Mouse (Mus musculus) forebrain, embryonic 16.5 days (tissue): ENCODE data around the gene Cul5. TPM values are rescaled to one million over a fixed set of nuclear protein-coding genes. Genes with fewer than 3 reads are reported as not detected.
A peak's percentile ranks its signal among the peaks of the same experiment; 100 is the strongest.

Source experiments
- ATAC-seq: fragments of 200-750 bp; cut with Nextera tagmentation; 2 replicates; pipeline ENCODE4 v1.8.0; 2017; ENCODE audit warnings: mild to moderate bottlenecking, moderate library complexity
- H3K27ac ChIP-seq: fragments of 300-500 bp; sonication (generic); 2 replicates; pipeline ENCODE4 v1.5.1; 2014; ENCODE audit warnings: low read length, control low read depth
- H3K27me3 ChIP-seq: fragments of 300-500 bp; sonication (generic); replicated peaks from 2 replicates; pipeline ENCODE4 v1.6.1; 2014; ENCODE audit warnings: low read length; ENCODE audit not compliant: control insufficient read depth, insufficient read depth
- H3K36me3 ChIP-seq: fragments of 300-500 bp; sonication (generic); 2 replicates; pipeline ENCODE4 v1.6.1; 2014; ENCODE audit not compliant: control insufficient read depth, insufficient read depth
- H3K4me1 ChIP-seq: fragments of 300-500 bp; sonication (generic); replicated peaks from 2 replicates; pipeline ENCODE4 v1.6.1; 2014; ENCODE audit warnings: low read length; ENCODE audit not compliant: control insufficient read depth, insufficient read depth
- H3K4me2 ChIP-seq: fragments of 300-500 bp; sonication (generic); 2 replicates; pipeline ENCODE4 v1.6.1; 2014; ENCODE audit warnings: mild to moderate bottlenecking, low read length, control low read depth
- H3K4me3 ChIP-seq: fragments of 300-500 bp; sonication (generic); replicated peaks from 2 replicates; pipeline ENCODE4 v1.5.1; 2014; ENCODE audit warnings: mild to moderate bottlenecking, low read length, control low read depth
- H3K9ac ChIP-seq: fragments of 300-500 bp; sonication (generic); replicated peaks from 2 replicates; pipeline ENCODE4 v1.6.1; 2014; ENCODE audit warnings: low read depth, low read length, control low read depth
- H3K9me3 ChIP-seq: fragments of 300-500 bp; sonication (generic); 2 replicates; pipeline ENCODE4 v1.6.1; 2016; ENCODE audit warnings: low read length; ENCODE audit not compliant: control insufficient read depth
- WGBS: fragments of 180-500 bp; shearing (Covaris S2); extraction: QIAGEN DNeasy Blood & Tissue Kit; methylation state at CpG from one replicate; pipeline ENCODE4 v1.1.7; 2014; 5-methylcytosine and 5-hydroxymethylcytosine counted together
- polyA plus RNA-seq: library from polyadenylated mRNA; unstranded; fragments of >200 nt; fragmentation: Nextera tagmentation; extraction: Ambion mirVana; gene quantifications from 2 replicates; pipeline ENCODE4 v1.2.1, GENCODE M21; 2015

Gene Cul5
- polyA plus RNA-seq: 41.4 and 44.1 TPM in 2 replicates

DNA sequence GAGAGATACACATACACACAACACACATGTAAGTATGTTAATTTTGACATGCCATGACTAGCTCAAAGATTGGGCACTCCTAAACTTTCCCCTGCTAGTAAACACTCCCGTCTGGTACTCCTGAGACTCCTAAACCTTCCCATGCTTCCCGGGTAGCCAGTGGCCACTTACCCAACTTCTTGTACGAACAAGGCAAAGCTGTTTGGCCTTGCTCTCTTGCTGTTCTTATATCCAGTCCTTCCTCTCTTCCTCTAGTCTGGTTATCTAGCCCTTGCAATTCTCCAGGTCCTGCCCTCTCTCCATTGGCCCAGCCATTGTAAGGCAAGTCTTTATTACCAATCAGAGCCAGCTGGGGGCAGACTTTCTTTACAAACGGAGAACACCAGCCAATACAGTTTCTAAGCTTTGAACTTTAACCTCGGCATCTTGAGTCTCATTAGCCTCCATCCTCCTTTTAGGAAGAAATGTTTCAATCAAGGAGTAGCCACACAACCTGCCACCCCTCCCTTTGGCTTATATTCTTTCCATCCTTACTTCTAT is at the start of gene Cul5:
Gene Cul5, minus strand, starts transcription at position 335 of the 540 bp plus-strand sequence.
- H3K9me3 ChIP-seq: no peaks in the 10 kb centered on the region
- peaks cover 14% of the 10 kb centered on the region for H3K4me1 ChIP-seq
- H3K4me2 ChIP-seq: no peak within 1 kb of the TSS
- 54% methylated on average over 5 of the region's 5 CpGs for WGBS
- H3K4me3 ChIP-seq: no peak within 1 kb of the TSS
- no peaks in the 10 kb centered on the region for H3K27me3 ChIP-seq
- H3K27ac ChIP-seq: no peak within 1 kb of the TSS
- no peak for ATAC-seq
- H3K9ac ChIP-seq: no peak within 1 kb of the TSS
- no peaks in the 10 kb centered on the region for H3K36me3 ChIP-seq

GRCm38 (mm10) chr9:53705992-53706696 is 36.3 kb upstream of the Cul5 start, which contains the start of gene Rab39:
Gene Rab39, minus strand, starts transcription at chr9:53706232.
- Histone ChIP-seq H3K36me3 (no peaks in the 10 kb centered on the region), H3K9ac (peak within 1 kb of the TSS; percentile 54), H3K27ac (peak within 1 kb of the TSS; percentile 37), H3K27me3 (no peaks in the 10 kb centered on the region), H3K9me3 (no peaks in the 10 kb centered on the region), H3K4me3 (peak within 1 kb of the TSS; percentile 62), H3K4me1 (peaks cover 10% of the 10 kb centered on the region), H3K4me2 (peak within 1 kb of the TSS; percentile 82)
- peak; percentile 94 for ATAC-seq
- WGBS: under 1% methylated on average over 43 of the region's 49 CpGs

DNA sequence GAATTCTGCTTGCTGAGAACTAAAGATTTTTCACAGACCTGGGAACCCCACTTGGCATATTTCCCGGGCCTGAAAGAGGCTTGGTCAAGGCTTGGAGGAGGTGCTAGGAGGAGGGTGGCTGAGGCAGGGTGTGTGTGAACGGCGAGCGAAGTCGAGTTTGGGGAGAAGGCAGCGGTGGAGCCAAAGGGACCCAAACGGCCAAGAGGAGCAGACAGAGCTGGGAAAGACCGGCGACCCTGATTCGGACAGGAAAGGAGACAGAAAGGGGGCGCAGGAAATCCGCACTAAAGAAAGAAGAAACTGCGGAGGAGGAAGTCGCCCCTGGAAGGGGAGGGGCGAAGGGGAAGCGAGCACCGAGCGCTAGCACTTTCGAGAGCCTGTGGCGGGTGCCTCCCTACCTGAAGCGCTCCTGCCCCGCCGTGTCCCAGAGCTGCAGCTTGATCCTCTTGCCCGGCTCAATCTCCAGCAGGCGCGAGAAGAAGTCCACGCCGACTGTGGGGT is 35.7 kb upstream of the Cul5 start:
- Histone ChIP-seq H3K9ac (peak overlapping the region; percentile 54), H3K27me3 (no peaks in the 10 kb centered on the region), H3K4me2 (peak overlapping the region; percentile 82), H3K9me3 (no peaks in the 10 kb centered on the region), H3K36me3 (no peaks in the 10 kb centered on the region), H3K27ac (peak overlapping the region; percentile 37; the same call in 1 of the 2 replicates), H3K4me1 (peaks cover 10% of the 10 kb centered on the region), H3K4me3 (peak overlapping the region; percentile 62)
- peak; percentile 69 for ATAC-seq
- 0% methylated on average over 28 of the region's 28 CpGs for WGBS

GRCm38 (mm10) chr9:53702991-53703390 is 33.2 kb upstream of the Cul5 start:
- no peak overlapping the region for H3K9ac ChIP-seq
- H3K9me3 ChIP-seq: no peaks in the 10 kb centered on the region
- H3K4me2 ChIP-seq: no peak overlapping the region
- no peaks in the 10 kb centered on the region for H3K36me3 ChIP-seq
- ATAC-seq: no peak
- no peak overlapping the region for H3K27ac ChIP-seq
- WGBS: 92% methylated on average over 1 of the region's 1 CpGs
- no peaks in the 10 kb centered on the region for H3K27me3 ChIP-seq
- H3K4me1 ChIP-seq: peaks cover 10% of the 10 kb centered on the region
- H3K4me3 ChIP-seq: no peak overlapping the region

- ATAC-seq: no peak
Measured at GRCm38 (mm10) chr9:53700496-53700895, 30.7 kb upstream of the Cul5 start.

DNA sequence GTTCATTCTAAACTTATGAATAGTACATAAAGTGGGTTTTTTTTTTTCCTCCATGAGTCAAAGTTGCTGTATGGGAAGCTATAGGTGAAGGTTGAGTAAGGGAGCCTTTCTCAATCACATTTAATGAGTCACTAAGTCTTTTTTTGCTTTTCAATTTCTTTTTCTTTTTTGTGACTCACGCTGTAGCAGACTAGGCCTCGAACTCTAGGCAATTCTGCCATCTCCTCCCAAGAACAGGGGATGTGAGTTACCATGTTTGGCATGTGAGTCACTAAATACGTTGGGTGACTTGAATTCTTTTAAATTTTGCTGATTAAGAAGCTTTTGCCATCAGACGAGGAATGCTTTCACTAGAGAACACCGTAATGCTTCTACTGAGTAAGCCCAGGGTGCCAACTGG is 26.0 kb upstream of the Cul5 start:
- Histone ChIP-seq H3K4me3 (no peak overlapping the region), H3K4me1 (no peaks in the 10 kb centered on the region), H3K9ac (no peak overlapping the region), H3K36me3 (no peaks in the 10 kb centered on the region), H3K27ac (no peak overlapping the region), H3K27me3 (no peaks in the 10 kb centered on the region), H3K9me3 (peaks cover 3% of the 10 kb centered on the region), H3K4me2 (no peak overlapping the region)
- 85% methylated on average over 5 of the region's 5 CpGs for WGBS
- ATAC-seq: no peak

More at GRCm38 (mm10) chr9:53700496-53700895, 30.7 kb upstream of the Cul5 start:
- Histone ChIP-seq H3K4me2 (no peak overlapping the region), H3K9me3 (peaks cover 3% of the 10 kb centered on the region), H3K9ac (no peak overlapping the region), H3K27me3 (no peaks in the 10 kb centered on the region), H3K27ac (no peak overlapping the region), H3K4me1 (peaks cover 5% of the 10 kb centered on the region), H3K36me3 (no peaks in the 10 kb centered on the region), H3K4me3 (no peak overlapping the region)
- WGBS: 82% methylated on average over 4 of the region's 4 CpGs

DNA sequence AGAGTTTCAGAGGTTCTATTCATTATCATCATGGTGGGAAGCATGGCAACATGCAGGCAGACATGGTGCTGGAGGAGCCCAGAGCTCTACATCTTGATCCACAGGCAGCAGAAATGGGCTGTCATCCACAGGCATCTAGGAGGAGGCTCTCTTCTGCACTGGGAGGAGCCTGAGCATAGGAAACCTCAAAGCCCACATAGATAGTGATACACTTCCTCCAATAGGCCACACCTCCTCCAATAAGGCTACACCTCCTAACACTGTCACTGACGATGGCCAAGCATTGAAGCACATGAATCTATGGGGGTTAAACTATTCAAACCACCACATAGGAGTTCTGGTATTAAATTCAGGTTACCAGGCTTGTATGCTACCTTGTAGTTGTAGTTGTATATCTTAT is 23.9 kb upstream of the Cul5 start:
- Histone ChIP-seq H3K27ac (no peak overlapping the region), H3K9me3 (peaks cover 3% of the 10 kb centered on the region), H3K4me1 (no peaks in the 10 kb centered on the region), H3K36me3 (no peaks in the 10 kb centered on the region), H3K4me2 (no peak overlapping the region), H3K9ac (no peak overlapping the region), H3K4me3 (no peak overlapping the region), H3K27me3 (no peaks in the 10 kb centered on the region)
- WGBS: 76% methylated on average over 1 of the region's 1 CpGs
- ATAC-seq: no peak

DNA sequence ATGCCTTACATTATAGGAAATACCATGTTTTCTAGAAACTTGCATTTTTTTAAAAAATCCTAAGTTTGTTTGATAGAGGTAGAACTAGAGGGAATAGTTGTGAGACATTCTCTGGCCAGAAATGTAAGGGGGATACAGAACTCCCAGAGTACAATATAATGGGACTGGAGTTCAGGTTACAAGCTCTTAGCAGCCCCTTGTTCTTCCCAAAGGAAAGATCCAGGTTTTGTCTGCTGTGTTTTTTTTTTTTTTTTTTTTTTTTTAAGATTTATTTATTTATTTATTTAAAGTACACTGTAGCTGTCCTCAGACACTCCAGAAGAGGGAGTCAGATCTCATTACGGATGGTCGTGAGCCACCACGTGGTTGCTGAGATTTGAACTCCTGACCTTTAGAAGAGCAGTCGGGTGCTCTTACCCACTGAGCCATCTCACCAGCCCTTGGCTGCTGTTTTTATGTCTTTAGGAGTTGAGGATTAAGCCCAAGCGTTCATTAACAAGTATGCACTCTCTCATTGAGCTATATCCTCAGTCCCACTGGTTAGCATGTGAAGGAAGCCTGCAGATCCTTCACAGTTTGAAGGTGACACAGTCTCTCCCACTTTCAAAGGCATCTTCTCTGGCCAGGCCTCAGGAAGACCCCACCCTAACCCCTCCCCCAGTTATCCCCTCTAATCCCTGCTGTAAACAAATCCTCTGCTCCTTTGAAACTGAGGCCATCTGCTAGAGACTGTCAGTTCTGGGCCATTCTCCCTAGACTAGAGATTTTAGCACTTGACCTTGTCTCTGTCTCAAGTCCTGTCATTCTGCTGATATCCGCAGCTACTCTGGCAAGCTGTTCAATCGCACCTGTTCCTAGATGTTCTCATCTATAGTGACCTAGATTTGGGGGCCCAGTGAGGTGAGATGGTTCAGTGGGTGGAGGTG is 22.2 kb upstream of the Cul5 start:
- Histone ChIP-seq H3K27ac (no peak overlapping the region), H3K4me2 (no peak overlapping the region), H3K9me3 (peaks cover under 1% of the 10 kb centered on the region), H3K27me3 (no peaks in the 10 kb centered on the region), H3K36me3 (no peaks in the 10 kb centered on the region), H3K4me1 (no peaks in the 10 kb centered on the region), H3K4me3 (no peak overlapping the region), H3K9ac (no peak overlapping the region)
- ATAC-seq: no peak
- WGBS: 54% methylated on average over 7 of the region's 7 CpGs

GRCm38 (mm10) chr9:53680851-53681250 is 11.0 kb upstream of the Cul5 start:
- Histone ChIP-seq H3K4me2 (no peak overlapping the region), H3K27me3 (no peaks in the 10 kb centered on the region), H3K9ac (no peak overlapping the region), H3K36me3 (no peaks in the 10 kb centered on the region), H3K9me3 (no peaks in the 10 kb centered on the region), H3K4me3 (no peak overlapping the region), H3K4me1 (no peaks in the 10 kb centered on the region), H3K27ac (no peak overlapping the region)
- no peak for ATAC-seq
- WGBS: 76% methylated on average over 1 of the region's 1 CpGs
